Mouse (Mus musculus): ENCODE measurements around the gene Olfr1335. TPM values are rescaled to one million over a fixed set of nuclear protein-coding genes. Genes with fewer than 3 reads are reported as not detected.

Olfr1335 gene
- not detected for polyA plus RNA-seq (2014; fragmentation: Illumina TruSeq; extraction: RNeasy Lipid Tissue Mini Kit (QIAGEN cat#74804); ENCODE audit: insufficient read depth, low read depth, low replicate concordance)

DNA sequence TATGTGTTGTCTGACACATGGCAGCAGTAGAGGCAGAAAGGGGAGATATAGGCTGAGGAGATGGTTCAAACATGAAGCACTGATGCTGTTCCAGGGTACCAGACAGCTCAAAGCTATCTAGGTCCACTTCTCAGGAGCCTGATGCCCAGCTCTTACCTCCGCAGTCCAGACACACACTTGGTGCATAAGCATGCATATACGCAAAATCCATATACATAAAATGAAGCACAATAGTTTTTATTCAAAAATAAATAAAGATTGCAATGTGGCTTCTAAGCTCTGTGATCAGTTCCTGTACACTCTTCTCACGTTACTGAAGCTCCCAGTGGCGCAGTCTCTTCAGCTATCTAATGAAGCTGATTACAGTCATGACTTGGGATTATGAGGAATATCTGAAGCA, at the start of gene Olfr1335:
TSS of gene Olfr1335 (minus strand) at position 101 of the 400 bp plus-strand sequence.

DNA sequence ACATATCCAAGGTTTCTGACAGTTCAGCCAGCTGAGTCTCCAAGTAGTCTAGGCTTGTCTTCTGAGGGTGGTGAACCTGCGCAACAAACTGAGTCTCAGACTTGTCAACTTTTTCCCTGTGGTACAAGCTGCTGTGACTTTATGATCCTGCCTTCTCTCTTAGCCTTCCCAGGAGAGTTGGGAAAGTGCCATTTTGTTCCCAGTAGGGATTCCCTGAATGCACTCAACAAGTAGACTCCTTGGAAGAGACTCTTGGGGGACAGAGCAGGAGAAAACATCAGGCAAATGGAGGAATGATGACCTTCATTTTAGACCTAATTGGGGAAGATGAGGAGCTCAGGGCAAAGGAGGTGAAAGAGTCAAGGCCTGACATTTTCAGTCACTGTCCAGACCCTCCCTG, 26.4 kb upstream of the Olfr1335 start, which contains the start of gene Olfr1333:
TSS of gene Olfr1333 (minus strand) at position 101 of the 400 bp plus-strand sequence.

DNA sequence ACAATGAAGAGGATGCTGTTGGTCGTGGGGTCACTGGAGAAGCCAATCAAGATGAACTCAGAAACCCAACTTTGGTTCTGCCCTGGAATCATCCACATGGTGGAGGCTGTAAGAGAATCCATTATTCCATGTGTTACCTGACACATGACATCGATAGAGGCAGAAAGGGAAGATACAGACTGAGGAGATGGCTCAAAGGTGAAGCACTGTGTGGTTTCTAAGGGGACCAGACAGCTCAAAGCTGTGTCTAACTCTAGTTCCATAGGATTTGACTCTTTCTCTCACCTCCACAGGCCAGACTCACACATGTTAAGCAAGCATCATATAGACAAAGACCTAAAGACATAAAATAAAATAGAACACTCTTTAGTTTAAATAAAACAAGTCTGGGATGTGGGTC, 27.3 kb downstream of the Olfr1335 start, which contains the start of gene Olfr1337:
TSS of gene Olfr1337 (minus strand) at position 101 of the 400 bp plus-strand sequence.

Other genes starting within 250 kb of the Olfr1335 start
- 2.5 TPM for gene Cfap57, start 189.2 kb downstream of the Olfr1335 start, polyA plus RNA-seq (2014; fragmentation: Illumina TruSeq; extraction: RNeasy Lipid Tissue Mini Kit (QIAGEN cat#74804); ENCODE audit: insufficient read depth, low read depth, low replicate concordance)
- 50.0 TPM for gene Ebna1bp2, start 189.1 kb downstream of the Olfr1335 start, polyA plus RNA-seq (2014; fragmentation: Illumina TruSeq; extraction: RNeasy Lipid Tissue Mini Kit (QIAGEN cat#74804); ENCODE audit: insufficient read depth, low read depth, low replicate concordance)
- not detected for gene Olfr62, start 151.0 kb downstream of the Olfr1335 start, polyA plus RNA-seq (2014; fragmentation: Illumina TruSeq; extraction: RNeasy Lipid Tissue Mini Kit (QIAGEN cat#74804); ENCODE audit: insufficient read depth, low read depth, low replicate concordance)
- gene Olfr1342, start 117.2 kb downstream of the Olfr1335 start, polyA plus RNA-seq (2014; fragmentation: Illumina TruSeq; extraction: RNeasy Lipid Tissue Mini Kit (QIAGEN cat#74804); ENCODE audit: insufficient read depth, low read depth, low replicate concordance) = 0.24 TPM
- not detected for gene Olfr1341, start 106.4 kb downstream of the Olfr1335 start, polyA plus RNA-seq (2014; fragmentation: Illumina TruSeq; extraction: RNeasy Lipid Tissue Mini Kit (QIAGEN cat#74804); ENCODE audit: insufficient read depth, low read depth, low replicate concordance)
- not detected for gene Olfr1340, start 89.8 kb downstream of the Olfr1335 start, polyA plus RNA-seq (2014; fragmentation: Illumina TruSeq; extraction: RNeasy Lipid Tissue Mini Kit (QIAGEN cat#74804); ENCODE audit: insufficient read depth, low read depth, low replicate concordance)
- gene Olfr1339, start 77.8 kb downstream of the Olfr1335 start, polyA plus RNA-seq (2014; fragmentation: Illumina TruSeq; extraction: RNeasy Lipid Tissue Mini Kit (QIAGEN cat#74804); ENCODE audit: insufficient read depth, low read depth, low replicate concordance) = not detected
- not detected for gene Olfr1338, start 51.2 kb downstream of the Olfr1335 start, polyA plus RNA-seq (2014; fragmentation: Illumina TruSeq; extraction: RNeasy Lipid Tissue Mini Kit (QIAGEN cat#74804); ENCODE audit: insufficient read depth, low read depth, low replicate concordance)
- gene Olfr1337, start 27.4 kb downstream of the Olfr1335 start, polyA plus RNA-seq (2014; fragmentation: Illumina TruSeq; extraction: RNeasy Lipid Tissue Mini Kit (QIAGEN cat#74804); ENCODE audit: insufficient read depth, low read depth, low replicate concordance) = not detected
- gene Olfr1333, start 26.3 kb upstream of the Olfr1335 start, polyA plus RNA-seq (2014; fragmentation: Illumina TruSeq; extraction: RNeasy Lipid Tissue Mini Kit (QIAGEN cat#74804); ENCODE audit: insufficient read depth, low read depth, low replicate concordance) = not detected
- gene Olfr1331, start 54.7 kb upstream of the Olfr1335 start, polyA plus RNA-seq (2014; fragmentation: Illumina TruSeq; extraction: RNeasy Lipid Tissue Mini Kit (QIAGEN cat#74804); ENCODE audit: insufficient read depth, low read depth, low replicate concordance) = not detected
- not detected for gene Olfr1330, start 78.7 kb upstream of the Olfr1335 start, polyA plus RNA-seq (2014; fragmentation: Illumina TruSeq; extraction: RNeasy Lipid Tissue Mini Kit (QIAGEN cat#74804); ENCODE audit: insufficient read depth, low read depth, low replicate concordance)
- gene Olfr1329, start 107.5 kb upstream of the Olfr1335 start, polyA plus RNA-seq (2014; fragmentation: Illumina TruSeq; extraction: RNeasy Lipid Tissue Mini Kit (QIAGEN cat#74804); ENCODE audit: insufficient read depth, low read depth, low replicate concordance) = not detected
- not detected for gene Olfr1328, start 128.7 kb upstream of the Olfr1335 start, polyA plus RNA-seq (2014; fragmentation: Illumina TruSeq; extraction: RNeasy Lipid Tissue Mini Kit (QIAGEN cat#74804); ENCODE audit: insufficient read depth, low read depth, low replicate concordance)
- not detected for gene Lao1, start 151.6 kb upstream of the Olfr1335 start, polyA plus RNA-seq (2014; fragmentation: Illumina TruSeq; extraction: RNeasy Lipid Tissue Mini Kit (QIAGEN cat#74804); ENCODE audit: insufficient read depth, low read depth, low replicate concordance)